Mouse (Mus musculus) lung, embryonic 14.5 days (tissue): Measurements from ENCODE around the gene Igsf21. TPM values are rescaled to one million over a fixed set of nuclear protein-coding genes. Genes with fewer than 3 reads are reported as not detected.

Experiments used
- ATAC-seq: fragments of 200-750 bp; cut with Nextera tagmentation; 2 replicates; pipeline ENCODE4 v1.8.0; 2017; ENCODE audit warnings: mild to moderate bottlenecking, moderate TSS enrichment, moderate library complexity; ENCODE audit not compliant: insufficient read depth
- DNase-seq: peaks from one replicate; pipeline ENCODE4 v3.0.0-alpha.2; 2015
- H3K27ac ChIP-seq: fragments of 300-500 bp; sonication (generic); 2 replicates; pipeline ENCODE4 v1.5.1; 2014; ENCODE audit warnings: low read depth, mild to moderate bottlenecking, moderate library complexity
- H3K27me3 ChIP-seq: fragments of 300-500 bp; sonication (generic); 2 replicates; pipeline ENCODE4 v1.6.1; 2014; ENCODE audit warnings: low read length, control low read depth; ENCODE audit not compliant: insufficient read depth
- H3K36me3 ChIP-seq: fragments of 300-500 bp; sonication (generic); 2 replicates; pipeline ENCODE4 v1.6.1; 2014; ENCODE audit warnings: control low read depth; ENCODE audit not compliant: insufficient read depth
- H3K4me1 ChIP-seq: fragments of 300-500 bp; sonication (generic); 2 replicates; pipeline ENCODE4 v1.6.1; 2014; ENCODE audit warnings: antibody characterized with exemption, control low read depth; ENCODE audit not compliant: insufficient read depth
- H3K4me2 ChIP-seq: fragments of 300-500 bp; sonication (generic); 2 replicates; pipeline ENCODE4 v1.6.1; 2014; ENCODE audit warnings: mild to moderate bottlenecking
- H3K4me3 ChIP-seq: fragments of 300-500 bp; sonication (generic); 2 replicates; pipeline ENCODE4 v1.5.1; 2014; ENCODE audit warnings: low read depth, low read length
- H3K9ac ChIP-seq: fragments of 300-500 bp; sonication (generic); 2 replicates; pipeline ENCODE4 v1.6.1; 2014
- H3K9me3 ChIP-seq: fragments of 300-500 bp; sonication (generic); 2 replicates; pipeline ENCODE4 v1.6.1; 2016; ENCODE audit warnings: low read depth, low read length, control low read depth
- CTCF ChIP-seq: IDR thresholded peaks from 2 replicates; pipeline ENCODE4 v1.5.1; 2016; ENCODE audit warnings: antibody characterized with exemption, low read depth
- WGBS: fragments of 180-500 bp; shearing (Covaris S2); extraction: QIAGEN DNeasy Blood & Tissue Kit; methylation state at CpG from one replicate; pipeline ENCODE4 v1.1.7; 2014; 5-methylcytosine and 5-hydroxymethylcytosine counted together
- polyA plus RNA-seq: library from polyadenylated mRNA; unstranded; fragments of >200 nt; fragmentation: Nextera tagmentation; extraction: Ambion mirVana; gene quantifications from 2 replicates; pipeline ENCODE4 v1.2.1, GENCODE M21; 2014

Igsf21 gene
- polyA plus RNA-seq, 1 experiment from 2014 or later: not detected

GRCm38 (mm10) chr4:140069563-140070330 lies 176.8 kb downstream of the Igsf21 start:
- no peaks in the 10 kb centered on the region for H3K4me1 ChIP-seq
- 7% methylated on average over 13 of the region's 15 CpGs for WGBS
- TF ChIP-seq CTCF: no peak
- no peak overlapping the region for H3K27ac ChIP-seq
- H3K4me3 ChIP-seq: no peak overlapping the region
- ATAC-seq: no peak
- peaks cover 26% of the 10 kb centered on the region; the same call in 1 of the 2 replicates for H3K27me3 ChIP-seq
- H3K9me3 ChIP-seq: peaks cover 7% of the 10 kb centered on the region; the same call in 1 of the 2 replicates
- no peak overlapping the region for H3K9ac ChIP-seq
- no peak for DNase-seq
- no peak overlapping the region for H3K4me2 ChIP-seq
- no peaks in the 10 kb centered on the region for H3K36me3 ChIP-seq

DNA sequence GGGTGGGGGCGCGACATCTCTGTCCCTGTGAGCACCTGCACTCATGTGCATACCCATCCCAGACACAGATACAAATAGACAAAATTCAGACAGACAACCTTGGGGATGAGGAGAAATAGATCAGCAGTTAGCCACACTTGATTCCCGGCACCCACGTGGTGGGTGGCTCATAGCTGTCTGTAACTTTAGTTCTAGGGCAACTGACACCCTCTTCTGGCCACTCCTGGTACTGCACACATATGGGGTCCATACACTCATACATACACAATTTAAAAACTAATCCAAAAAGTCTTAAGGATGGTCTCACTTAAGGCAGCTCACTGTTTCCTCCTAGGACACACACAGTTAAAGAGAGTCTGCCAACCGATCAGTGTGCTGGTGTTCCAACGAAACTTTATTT lies 178.1 kb downstream of the Igsf21 start:
- no peak overlapping the region for H3K27ac ChIP-seq
- no peaks in the 10 kb centered on the region for H3K36me3 ChIP-seq
- H3K9ac ChIP-seq: no peak overlapping the region
- H3K4me1 ChIP-seq: no peaks in the 10 kb centered on the region
- peaks cover 26% of the 10 kb centered on the region; the same call in 1 of the 2 replicates for H3K27me3 ChIP-seq
- DNase-seq (no peak), ATAC-seq (no peak)
- no peak overlapping the region for H3K4me3 ChIP-seq
- peak; percentile 44 for TF ChIP-seq CTCF
- H3K4me2 ChIP-seq: no peak overlapping the region
- WGBS: 93% methylated on average over 6 of the region's 6 CpGs
- peaks cover 7% of the 10 kb centered on the region; the same call in 1 of the 2 replicates for H3K9me3 ChIP-seq

- no peak overlapping the region for H3K4me3 ChIP-seq
- no peak for ATAC-seq
- H3K9me3 ChIP-seq: peaks cover 7% of the 10 kb centered on the region; the same call in 1 of the 2 replicates
- no peak for TF ChIP-seq CTCF
- H3K27ac ChIP-seq: no peak overlapping the region
- no peak overlapping the region for H3K4me2 ChIP-seq
- H3K27me3 ChIP-seq: peaks cover 19% of the 10 kb centered on the region; the same call in 1 of the 2 replicates
- no peaks in the 10 kb centered on the region for H3K4me1 ChIP-seq
- 84% methylated on average over 12 of the region's 12 CpGs for WGBS
- H3K9ac ChIP-seq: no peak overlapping the region
- no peaks in the 10 kb centered on the region for H3K36me3 ChIP-seq
- DNase-seq: no peak
These were observed 180.6 kb downstream of the Igsf21 start for GRCm38 (mm10) chr4:140066011-140066410.

GRCm38 (mm10) chr4:140063153-140063671 lies 183.4 kb downstream of the Igsf21 start:
- ATAC-seq: no peak
- Histone ChIP-seq H3K9ac (no peak overlapping the region), H3K4me3 (no peak overlapping the region), H3K9me3 (peaks cover 3% of the 10 kb centered on the region; the same call in 1 of the 2 replicates), H3K4me1 (no peaks in the 10 kb centered on the region), H3K4me2 (no peak overlapping the region), H3K27me3 (no peaks in the 10 kb centered on the region), H3K36me3 (no peaks in the 10 kb centered on the region), H3K27ac (no peak overlapping the region)
- 82% methylated on average over 13 of the region's 13 CpGs for WGBS
- TF ChIP-seq CTCF: no peak
- DNase-seq: no peak

DNA sequence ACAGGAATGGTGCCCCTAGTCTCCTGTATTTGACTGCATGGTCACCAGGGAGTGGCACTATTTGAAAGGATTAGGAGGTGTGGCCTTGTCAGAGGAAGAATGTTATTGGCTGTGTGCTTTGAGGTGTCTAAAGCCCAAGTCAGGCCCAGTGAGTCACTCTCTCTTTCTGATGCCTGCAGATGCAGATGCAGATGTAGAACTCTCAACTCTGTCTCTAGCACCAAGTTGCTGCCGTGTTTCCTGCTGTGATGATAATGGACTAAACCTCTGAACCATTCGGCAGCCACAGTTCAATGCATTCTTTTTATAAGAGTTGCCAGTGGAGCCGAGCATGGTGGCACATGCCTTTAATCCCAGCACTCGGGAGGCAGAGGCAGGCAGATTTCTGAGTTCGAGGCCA lies 186.3 kb downstream of the Igsf21 start:
- no peak for DNase-seq
- H3K4me3 ChIP-seq: no peak overlapping the region
- 91% methylated on average over 5 of the region's 5 CpGs for WGBS
- no peaks in the 10 kb centered on the region for H3K9me3 ChIP-seq
- H3K9ac ChIP-seq: no peak overlapping the region
- no peak for ATAC-seq
- H3K4me1 ChIP-seq: no peaks in the 10 kb centered on the region
- no peak for TF ChIP-seq CTCF
- H3K4me2 ChIP-seq: no peak overlapping the region
- H3K36me3 ChIP-seq: no peaks in the 10 kb centered on the region
- no peak overlapping the region for H3K27ac ChIP-seq
- no peaks in the 10 kb centered on the region for H3K27me3 ChIP-seq

DNA sequence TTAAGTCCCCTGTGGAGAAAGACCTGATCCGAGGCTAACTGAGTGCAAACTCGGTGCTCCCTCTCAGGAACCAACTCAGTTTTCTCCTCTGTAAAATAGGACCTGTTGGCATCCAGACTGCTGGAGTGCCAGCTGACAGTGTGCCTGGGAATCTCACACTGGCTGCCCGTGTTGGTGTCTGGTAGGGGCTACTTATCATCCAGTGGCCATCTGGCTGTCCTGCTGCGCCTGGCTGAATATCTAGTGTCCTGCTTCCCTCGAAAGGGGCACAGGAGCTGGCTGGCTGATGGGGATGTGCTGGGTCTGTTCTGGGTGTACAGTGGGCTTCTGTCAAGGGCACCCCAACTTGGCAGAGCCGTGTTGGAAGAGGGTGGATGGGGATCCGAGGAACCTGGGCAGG lies 193.5 kb downstream of the Igsf21 start:
- Histone ChIP-seq H3K4me2 (no peak overlapping the region), H3K9me3 (no peaks in the 10 kb centered on the region; the same call in 1 of the 2 replicates), H3K27ac (no peak overlapping the region), H3K4me1 (no peaks in the 10 kb centered on the region), H3K4me3 (no peak overlapping the region), H3K27me3 (no peaks in the 10 kb centered on the region), H3K36me3 (no peaks in the 10 kb centered on the region), H3K9ac (no peak overlapping the region)
- ATAC-seq: no peak
- no peak for TF ChIP-seq CTCF
- WGBS: 76% methylated on average over 7 of the region's 7 CpGs
- DNase-seq: no peak

- WGBS: 50% methylated on average over 11 of the region's 11 CpGs
- no peak for ATAC-seq
- peak; percentile 58 for TF ChIP-seq CTCF
These were observed 194.0 kb downstream of the Igsf21 start for GRCm38 (mm10) chr4:140052575-140052974.

More at GRCm38 (mm10) chr4:140052575-140052974, 194.0 kb downstream of the Igsf21 start:
- no peak for DNase-seq
- no peaks in the 10 kb centered on the region for H3K4me1 ChIP-seq
- H3K36me3 ChIP-seq: no peaks in the 10 kb centered on the region
- H3K9ac ChIP-seq: no peak overlapping the region
- no peaks in the 10 kb centered on the region; the same call in 1 of the 2 replicates for H3K9me3 ChIP-seq
- no peak overlapping the region for H3K27ac ChIP-seq
- H3K27me3 ChIP-seq: no peaks in the 10 kb centered on the region
- H3K4me3 ChIP-seq: no peak overlapping the region
- no peak overlapping the region for H3K4me2 ChIP-seq
